Mouse (Mus musculus) embryonic facial prominence, embryonic 14.5 days (tissue): ENCODE data around the gene Abhd11. TPM values are rescaled to one million over a fixed set of nuclear protein-coding genes. Genes with fewer than 3 reads are reported as not detected.

Source experiments
- ATAC-seq: fragments of 200-750 bp; cut with Nextera tagmentation; 2 replicates; pipeline ENCODE4 v1.8.0; 2017; ENCODE audit warnings: low read depth, moderate number of reproducible peaks, moderate TSS enrichment
- DNase-seq: peaks from one replicate; pipeline ENCODE4 v3.0.0-alpha.2; 2015; ENCODE audit warnings: low spot score
- H3K27ac ChIP-seq: fragments of 300-500 bp; sonication (generic); replicated peaks from 2 replicates; pipeline ENCODE4 v1.5.1; 2014; ENCODE audit warnings: low read depth, mild to moderate bottlenecking, low read length, moderate library complexity
- H3K27me3 ChIP-seq: fragments of 300-500 bp; sonication (generic); replicated peaks from 2 replicates; pipeline ENCODE4 v1.6.1; 2014; ENCODE audit warnings: low read length; ENCODE audit not compliant: control insufficient read depth, insufficient read depth
- H3K36me3 ChIP-seq: fragments of 300-500 bp; sonication (generic); 2 replicates; pipeline ENCODE4 v1.6.1; 2014; ENCODE audit warnings: low read length, mixed read lengths; ENCODE audit not compliant: control insufficient read depth, insufficient read depth
- H3K4me1 ChIP-seq: fragments of 300-500 bp; sonication (generic); 2 replicates; pipeline ENCODE4 v1.6.1; 2014; ENCODE audit warnings: antibody characterized with exemption, low read length; ENCODE audit not compliant: control insufficient read depth, insufficient read depth
- H3K4me2 ChIP-seq: fragments of 300-500 bp; sonication (generic); 2 replicates; pipeline ENCODE4 v1.6.1; 2014; ENCODE audit warnings: low read depth, mild to moderate bottlenecking, low read length, moderate library complexity, mixed read lengths
- H3K4me3 ChIP-seq: fragments of 300-500 bp; sonication (generic); 2 replicates; pipeline ENCODE4 v1.5.1; 2014; ENCODE audit warnings: low read depth, mild to moderate bottlenecking, low read length
- H3K9ac ChIP-seq: fragments of 300-500 bp; sonication (generic); 2 replicates; pipeline ENCODE4 v1.6.1; 2014; ENCODE audit warnings: low read depth, mild to moderate bottlenecking, low read length, moderate library complexity, mixed read lengths
- H3K9me3 ChIP-seq: fragments of 300-500 bp; sonication (generic); 2 replicates; pipeline ENCODE4 v1.6.1; 2016; ENCODE audit warnings: low read length; ENCODE audit not compliant: control insufficient read depth
- WGBS: fragments of 180-500 bp; shearing (Covaris S2); extraction: QIAGEN DNeasy Blood & Tissue Kit; methylation state at CpG from one replicate; pipeline ENCODE4 v1.1.7; 2014; 5-methylcytosine and 5-hydroxymethylcytosine counted together
- polyA plus RNA-seq: library from polyadenylated mRNA; unstranded; fragments of >200 nt; fragmentation: Nextera tagmentation; extraction: Ambion mirVana; gene quantifications from 2 replicates; pipeline ENCODE4 v1.2.1, GENCODE M21; 2014

Abhd11 gene
- polyA plus RNA-seq, 1 experiment from 2014 or later = 61.3 TPM

- Histone ChIP-seq H3K27me3 (no peaks in the 10 kb centered on the region), H3K36me3 (no peaks in the 10 kb centered on the region), H3K9me3 (no peaks in the 10 kb centered on the region), H3K4me1 (peaks cover 10% of the 10 kb centered on the region), H3K9ac (no peak overlapping the region), H3K4me3 (no peak overlapping the region), H3K4me2 (no peak overlapping the region), H3K27ac (no peak overlapping the region)
- ATAC-seq (no peak), DNase-seq (peak; percentile 59)
- 46% methylated on average over 6 of the region's 6 CpGs for WGBS
These were observed 10.6 kb upstream of the Abhd11 start for GRCm38 (mm10) chr5:134998359-134998758.

- Histone ChIP-seq H3K9me3 (no peaks in the 10 kb centered on the region), H3K4me3 (no peak overlapping the region), H3K4me1 (peaks cover 10% of the 10 kb centered on the region), H3K27me3 (no peaks in the 10 kb centered on the region), H3K9ac (no peak overlapping the region), H3K27ac (no peak overlapping the region), H3K4me2 (no peak overlapping the region), H3K36me3 (no peaks in the 10 kb centered on the region)
- DNase-seq (no peak), ATAC-seq (no peak)
- 88% methylated on average over 4 of the region's 4 CpGs for WGBS
These were observed 9.2 kb upstream of the Abhd11 start for GRCm38 (mm10) chr5:134999797-135000196.

- peak overlapping the region; percentile 41 for H3K4me2 ChIP-seq
- H3K9ac ChIP-seq = 0 out of 2 replicates have a peak overlapping the region, but pooled peaks have one; percentile 25
- WGBS = 43% methylated on average over 16 of the region's 16 CpGs
- DNase-seq = peak; percentile 24
- H3K36me3 ChIP-seq = no peaks in the 10 kb centered on the region
- no peaks in the 10 kb centered on the region for H3K9me3 ChIP-seq
- no peaks in the 10 kb centered on the region for H3K27me3 ChIP-seq
- no peak overlapping the region for H3K4me3 ChIP-seq
- H3K4me1 ChIP-seq = peaks cover 10% of the 10 kb centered on the region
- H3K27ac ChIP-seq = peak overlapping the region; percentile 75
- peak; percentile 23 for ATAC-seq
These were observed 8.2 kb upstream of the Abhd11 start for GRCm38 (mm10) chr5:135000751-135001150.

GRCm38 (mm10) chr5:135001309-135001708 lies 7.6 kb upstream of the Abhd11 start:
- peak overlapping the region; percentile 41 for H3K4me2 ChIP-seq
- H3K27ac ChIP-seq = peak overlapping the region; percentile 75
- H3K36me3 ChIP-seq = no peaks in the 10 kb centered on the region
- H3K9me3 ChIP-seq = no peaks in the 10 kb centered on the region
- ATAC-seq = peak; percentile 88
- peak; percentile 93 for DNase-seq
- WGBS = 1% methylated on average over 12 of the region's 14 CpGs
- H3K4me3 ChIP-seq = peak overlapping the region; percentile 14; the same call in 1 of the 2 replicates
- H3K4me1 ChIP-seq = peaks cover 10% of the 10 kb centered on the region
- 0 out of 2 replicates have a peak overlapping the region, but pooled peaks have one; percentile 25 for H3K9ac ChIP-seq
- no peaks in the 10 kb centered on the region for H3K27me3 ChIP-seq

GRCm38 (mm10) chr5:135002151-135002550 lies 6.8 kb upstream of the Abhd11 start:
- 59% methylated on average over 5 of the region's 5 CpGs for WGBS
- ATAC-seq (no peak), DNase-seq (peak; percentile 25)
- H3K27me3 ChIP-seq = no peaks in the 10 kb centered on the region
- peak overlapping the region; percentile 61 for H3K27ac ChIP-seq
- H3K36me3 ChIP-seq = no peaks in the 10 kb centered on the region
- no peak overlapping the region for H3K9ac ChIP-seq
- peaks cover 10% of the 10 kb centered on the region for H3K4me1 ChIP-seq
- no peaks in the 10 kb centered on the region for H3K9me3 ChIP-seq
- no peak overlapping the region for H3K4me2 ChIP-seq
- H3K4me3 ChIP-seq = no peak overlapping the region

- WGBS = 33% methylated on average over 16 of the region's 16 CpGs
- DNase-seq (no peak), ATAC-seq (no peak)
- Histone ChIP-seq H3K4me2 (peak overlapping the region; percentile 67), H3K9ac (peak overlapping the region; percentile 68), H3K27me3 (no peaks in the 10 kb centered on the region), H3K4me1 (peaks cover 19% of the 10 kb centered on the region), H3K4me3 (peak overlapping the region; percentile 67), H3K9me3 (no peaks in the 10 kb centered on the region), H3K27ac (peak overlapping the region; percentile 99), H3K36me3 (peaks cover 4% of the 10 kb centered on the region; the same call in 1 of the 2 replicates)
These were observed 965 bp upstream of the Abhd11 start for GRCm38 (mm10) chr5:135007802-135008571.

GRCm38 (mm10) chr5:135009590-135010319 lies 803 bp downstream of the Abhd11 start:
- ATAC-seq (peak; percentile 82), DNase-seq (peak; percentile 90)
- H3K36me3 ChIP-seq = peaks cover 4% of the 10 kb centered on the region; the same call in 1 of the 2 replicates
- H3K4me3 ChIP-seq = peak overlapping the region; percentile 67
- H3K27ac ChIP-seq = peak overlapping the region; percentile 99
- H3K4me2 ChIP-seq = peak overlapping the region; percentile 67
- no peaks in the 10 kb centered on the region for H3K9me3 ChIP-seq
- H3K27me3 ChIP-seq = no peaks in the 10 kb centered on the region
- H3K4me1 ChIP-seq = peaks cover 19% of the 10 kb centered on the region
- peak overlapping the region; percentile 72 for H3K9ac ChIP-seq
- under 1% methylated on average over 28 of the region's 37 CpGs for WGBS

- H3K4me3 ChIP-seq = peak overlapping the region; percentile 67
- H3K27ac ChIP-seq = peak overlapping the region; percentile 99
- ATAC-seq (no peak), DNase-seq (no peak)
- H3K4me1 ChIP-seq = peaks cover 19% of the 10 kb centered on the region
- H3K9ac ChIP-seq = peak overlapping the region; percentile 72
- H3K27me3 ChIP-seq = no peaks in the 10 kb centered on the region
- H3K9me3 ChIP-seq = no peaks in the 10 kb centered on the region
- 54% methylated on average over 7 of the region's 7 CpGs for WGBS
- peak overlapping the region; percentile 67 for H3K4me2 ChIP-seq
- H3K36me3 ChIP-seq = peaks cover 4% of the 10 kb centered on the region; the same call in 1 of the 2 replicates
These were observed 1.4 kb downstream of the Abhd11 start for GRCm38 (mm10) chr5:135010320-135010709.
